Mouse (Mus musculus): Measurements from ENCODE around the gene Isy1.

DNA sequence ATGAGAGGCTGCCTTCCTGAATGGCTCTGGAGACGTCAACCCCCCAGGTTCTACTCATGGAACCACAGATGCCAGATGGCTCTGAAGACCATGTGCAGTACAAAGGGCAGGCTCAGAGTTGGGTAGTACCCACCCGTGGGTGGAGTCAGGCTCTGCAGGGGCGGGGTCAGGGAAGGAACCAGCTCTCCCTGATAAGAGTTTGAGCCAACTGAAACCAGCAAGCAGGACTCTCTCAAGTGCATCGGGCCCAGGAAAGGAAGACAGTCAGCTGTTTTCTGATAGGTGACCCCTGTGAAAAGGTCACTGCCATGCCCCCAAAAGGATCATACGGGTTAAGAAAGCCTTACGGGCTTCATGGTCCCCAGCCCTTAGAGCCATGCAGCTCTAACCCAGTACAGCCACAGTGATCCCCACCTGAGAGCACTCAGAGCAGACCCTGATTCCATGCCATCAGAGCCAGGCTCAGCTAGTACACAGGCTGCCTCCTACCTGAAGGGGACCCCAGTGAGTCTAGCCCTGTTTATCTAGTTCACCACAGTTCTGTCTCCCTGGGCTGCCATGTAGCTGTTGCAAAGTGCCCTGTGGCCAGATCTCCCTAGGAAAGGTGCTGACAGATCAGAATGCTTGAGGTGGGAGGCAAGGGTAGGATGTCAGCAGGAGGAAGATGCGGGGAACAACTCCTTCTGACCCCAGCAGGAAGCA lies 47.7 kb downstream of the Isy1 start:
- TF ChIP-seq CTCF (IDR thresholded peaks at IDR 0.05; ENCODE audit: low read depth) (no peak), EP300 (IDR thresholded peaks at IDR 0.05; ENCODE audit: low read depth) (no peak)

Measured in heart, postnatal 0 days (tissue).